Mouse (Mus musculus) adrenal gland, adult (tissue): Measurements from ENCODE around the gene Lyzl4.

ENCODE experiments used
- DNase-seq, 2 experiments: peaks; one replicate each; pipeline ENCODE4 v3.0.0; 2022 to 2023; ENCODE audit warnings: low spot score in 1 of 2; ENCODE audit not compliant: inconsistent age in 2 of 2

The Lyzl4 gene

GRCm38 (mm10) chr9:121656322-121656721, 14.4 kb upstream of the Lyzl4 start:
- DNase-seq = no peak

GRCm38 (mm10) chr9:121653668-121654067, 11.8 kb upstream of the Lyzl4 start:
- no peak for DNase-seq

GRCm38 (mm10) chr9:121647026-121647425, 5.1 kb upstream of the Lyzl4 start:
- no peak for DNase-seq

GRCm38 (mm10) chr9:121644855-121645254, 3.0 kb upstream of the Lyzl4 start:
- no peak for DNase-seq

- peak; percentile 37 to 75 for DNase-seq
Observed at GRCm38 (mm10) chr9:121642401-121643181, 695 bp upstream of the Lyzl4 start, which contains the start of gene Vipr1. TSS of gene Vipr1 (plus strand) at chr9:121642716.

GRCm38 (mm10) chr9:121641235-121641915, 521 bp downstream of the Lyzl4 start:
- peak in 1 of 2 experiments; percentile 10 for DNase-seq

GRCm38 (mm10) chr9:121639790-121640189, 2.1 kb downstream of the Lyzl4 start:
- peak in 1 of 2 experiments; percentile 33 for DNase-seq

- peak in 1 of 2 experiments; percentile 39 for DNase-seq
Observed at GRCm38 (mm10) chr9:121635835-121636576, 5.9 kb downstream of the Lyzl4 start.

- no peak for DNase-seq
Observed at GRCm38 (mm10) chr9:121633306-121633705, 8.6 kb downstream of the Lyzl4 start.

- no peak for DNase-seq
Observed at GRCm38 (mm10) chr9:121632891-121633290, 9.0 kb downstream of the Lyzl4 start.

- peak; percentile 23 to 28 for DNase-seq
Observed at GRCm38 (mm10) chr9:121631946-121632345, 9.9 kb downstream of the Lyzl4 start.

GRCm38 (mm10) chr9:121630627-121631026, 11.3 kb downstream of the Lyzl4 start:
- DNase-seq = no peak

- DNase-seq = no peak
Observed at GRCm38 (mm10) chr9:121624920-121625319, 17.0 kb downstream of the Lyzl4 start.

GRCm38 (mm10) chr9:121623235-121623634, 18.7 kb downstream of the Lyzl4 start:
- DNase-seq = no peak

GRCm38 (mm10) chr9:121619441-121619840, 22.5 kb downstream of the Lyzl4 start:
- DNase-seq = no peak

GRCm38 (mm10) chr9:121616471-121616870, 25.4 kb downstream of the Lyzl4 start:
- peak in 1 of 2 experiments; percentile 43 for DNase-seq

- DNase-seq = no peak
Observed at GRCm38 (mm10) chr9:121614241-121614757, 27.6 kb downstream of the Lyzl4 start.

- no peak for DNase-seq
Observed at GRCm38 (mm10) chr9:121613192-121613591, 28.7 kb downstream of the Lyzl4 start.

- DNase-seq = no peak
Observed at GRCm38 (mm10) chr9:121609381-121609780, 32.5 kb downstream of the Lyzl4 start.

- DNase-seq = no peak
Observed at GRCm38 (mm10) chr9:121606498-121607096, 35.3 kb downstream of the Lyzl4 start.
